Mouse (Mus musculus) gonadal fat pad, adult 2 months (tissue): ENCODE results near the gene Tekt5. TPM values are rescaled to one million over a fixed set of nuclear protein-coding genes. Genes with fewer than 3 reads are reported as not detected.

Experiments
- DNase-seq: peaks from one replicate; pipeline ENCODE4 v3.0.0-alpha.2; 2012; ENCODE audit warnings: low read depth
- polyA plus RNA-seq: library from polyadenylated mRNA; depleted of rRNA; stranded (reverse); fragments of >200 nt; gene quantifications from 2 replicates; pipeline ENCODE4 v1.2.3, GENCODE M21; 2012; rRNA removed

Gene Tekt5
- polyA plus RNA-seq, result 3.0 and 3.5 TPM in 2 replicates

DNA sequence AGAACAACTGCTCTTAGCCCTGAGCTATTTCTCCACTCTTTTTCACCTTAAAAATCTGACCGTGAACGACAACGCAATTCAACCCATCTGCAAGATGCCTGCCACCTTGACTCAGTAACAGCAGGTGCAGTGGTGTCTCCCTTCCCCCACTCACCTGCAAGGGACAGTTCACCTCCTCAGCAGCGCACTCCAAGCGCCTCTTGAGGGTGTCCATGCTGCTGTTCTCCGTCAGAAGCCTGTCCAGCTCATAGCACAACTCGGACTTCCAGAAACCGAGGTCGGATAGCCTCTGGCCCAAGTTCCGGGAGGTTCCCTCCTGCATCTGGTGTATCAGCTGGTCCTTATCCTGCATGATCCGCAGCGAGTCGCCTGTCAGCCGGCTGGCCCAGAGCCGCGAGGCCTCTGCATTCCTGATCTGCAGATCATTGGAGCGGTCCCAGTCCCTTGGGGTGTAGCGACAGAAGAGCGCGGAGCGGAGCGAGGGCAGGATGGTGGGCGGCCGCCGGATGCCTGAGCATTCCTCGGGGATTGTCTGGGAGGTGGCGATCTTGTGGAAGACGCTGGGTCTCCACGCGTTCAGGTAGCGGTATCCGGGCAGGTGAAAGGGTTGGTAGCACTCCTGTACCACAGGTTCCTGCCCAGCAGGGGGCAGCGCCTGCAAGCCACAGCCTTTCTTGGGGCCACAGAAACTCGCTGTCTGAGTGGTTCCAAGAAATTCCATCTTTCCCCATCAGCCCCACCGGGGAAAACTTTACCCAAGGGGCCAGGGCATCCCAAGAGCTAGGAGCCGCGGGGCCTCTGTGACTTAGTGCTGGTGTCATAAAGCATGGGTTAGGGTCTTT is at the start of gene Tekt5:
Gene Tekt5, minus strand, starts transcription at position 792 of the 842 bp plus-strand sequence.
- no peak for DNase-seq

DNA sequence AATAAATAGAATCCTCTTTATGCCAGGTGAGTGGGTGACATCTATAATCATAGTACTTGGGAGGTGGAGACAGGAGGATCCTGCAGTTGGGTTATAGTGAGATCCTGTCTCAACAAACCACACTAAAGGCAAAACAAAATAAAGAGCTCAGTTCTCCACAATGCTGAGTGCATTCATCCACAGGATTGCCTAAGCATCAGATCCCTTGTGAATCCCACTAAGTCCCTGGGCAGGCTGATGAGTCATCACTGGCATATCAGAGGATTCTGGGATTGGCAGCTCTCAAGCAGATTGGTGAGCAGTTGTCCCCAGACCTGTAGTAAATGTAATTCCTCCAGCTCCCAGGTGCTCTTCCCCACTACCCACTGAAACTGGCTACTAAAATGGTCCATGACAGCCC is 48.4 kb upstream of the Tekt5 start:
- no peak for DNase-seq

DNA sequence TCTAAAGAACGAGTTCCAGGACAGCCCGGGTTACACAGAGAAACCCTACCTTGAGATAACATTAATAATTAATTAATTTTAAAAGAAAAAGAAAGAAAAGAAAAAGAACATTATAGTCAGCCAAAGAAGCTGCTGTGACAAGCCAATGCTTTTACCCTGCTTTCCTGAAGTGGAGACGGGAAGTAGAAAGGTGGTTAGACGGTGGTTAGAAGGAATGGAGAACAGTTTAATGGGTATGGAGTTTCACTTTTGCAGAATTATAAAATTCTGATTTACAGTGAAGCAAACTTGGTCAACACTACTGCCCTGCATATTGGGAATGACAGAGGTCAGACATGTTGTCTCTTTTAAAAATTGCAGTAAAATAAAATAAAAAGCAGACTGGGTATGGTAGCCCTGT is 46.5 kb upstream of the Tekt5 start:
- DNase-seq, result no peak

DNA sequence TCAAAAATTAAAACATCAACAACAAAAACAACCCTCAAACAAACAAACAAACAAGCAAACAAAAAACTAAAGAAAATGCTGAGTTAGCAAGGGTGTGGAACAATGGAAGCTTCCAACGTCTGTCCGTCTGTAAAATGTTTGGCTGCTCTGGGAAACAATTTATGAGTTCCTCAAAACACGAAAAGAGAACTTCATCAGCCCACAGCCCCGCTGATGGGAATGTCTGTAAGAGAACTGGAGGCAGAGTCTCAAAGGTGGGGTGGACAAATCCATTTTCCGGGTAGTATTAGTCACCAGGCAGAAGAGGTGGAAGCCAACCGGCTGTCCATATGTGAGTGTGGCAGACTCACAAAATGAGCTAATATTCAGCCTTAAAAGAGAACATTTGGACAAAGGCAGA is 46.0 kb upstream of the Tekt5 start:
- no peak for DNase-seq

DNA sequence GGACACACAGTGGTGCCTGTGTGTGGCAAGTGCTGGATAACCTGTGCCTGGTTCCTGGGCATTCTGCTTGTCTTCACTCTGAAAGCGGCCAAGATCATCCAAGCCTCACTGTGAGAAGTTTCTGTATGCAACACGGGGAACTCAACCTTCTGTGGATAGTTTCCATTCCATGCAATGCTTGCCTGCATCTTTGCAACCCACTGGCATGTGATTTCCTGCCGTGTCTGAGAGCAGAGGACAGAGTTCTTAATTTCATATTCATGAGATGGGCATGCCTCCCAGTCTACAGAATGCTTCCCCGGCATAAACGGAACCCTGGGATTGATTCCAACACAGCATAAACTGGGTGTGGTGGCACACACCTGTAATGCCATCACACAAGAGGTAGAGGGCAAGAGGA is 42.8 kb upstream of the Tekt5 start:
- DNase-seq, result no peak

DNA sequence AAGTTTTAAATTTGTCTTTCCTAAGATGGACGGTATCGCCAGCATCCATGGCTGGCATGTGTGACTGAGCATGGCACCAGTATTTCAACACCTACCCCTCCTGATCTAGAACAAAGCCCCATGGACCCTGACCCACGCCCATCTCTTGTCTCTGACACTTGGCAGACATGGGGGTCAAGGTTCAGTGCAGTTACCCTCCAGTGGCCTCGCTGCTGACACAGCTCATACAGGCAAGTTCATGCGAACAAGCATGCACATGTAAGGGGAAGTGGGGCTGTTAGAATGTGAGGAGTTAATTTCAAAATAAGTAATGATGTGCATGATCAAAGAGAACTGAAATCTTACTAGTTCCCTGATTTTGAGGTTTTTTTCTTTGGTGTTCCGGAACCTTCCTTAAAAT is 40.9 kb upstream of the Tekt5 start:
- DNase-seq, result no peak

DNA sequence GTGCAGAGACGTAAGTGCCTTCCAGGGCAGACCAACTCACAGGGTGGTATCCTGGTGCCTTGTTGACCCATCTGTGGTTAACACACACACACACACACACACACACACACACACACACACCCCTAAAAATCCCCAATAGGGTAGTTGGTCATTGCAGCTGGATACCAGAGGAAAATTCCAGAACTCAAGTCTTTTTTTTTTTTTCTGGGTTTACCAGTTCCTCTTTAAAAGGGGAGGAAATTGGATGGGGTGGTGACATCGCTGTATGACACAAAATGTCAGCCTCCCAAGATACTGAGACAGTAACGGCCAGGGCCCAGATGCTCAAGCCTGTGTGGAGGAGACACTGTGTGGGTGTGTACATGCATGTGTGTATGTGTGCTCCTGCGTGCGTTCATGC is 38.1 kb upstream of the Tekt5 start:
- DNase-seq, result no peak

DNA sequence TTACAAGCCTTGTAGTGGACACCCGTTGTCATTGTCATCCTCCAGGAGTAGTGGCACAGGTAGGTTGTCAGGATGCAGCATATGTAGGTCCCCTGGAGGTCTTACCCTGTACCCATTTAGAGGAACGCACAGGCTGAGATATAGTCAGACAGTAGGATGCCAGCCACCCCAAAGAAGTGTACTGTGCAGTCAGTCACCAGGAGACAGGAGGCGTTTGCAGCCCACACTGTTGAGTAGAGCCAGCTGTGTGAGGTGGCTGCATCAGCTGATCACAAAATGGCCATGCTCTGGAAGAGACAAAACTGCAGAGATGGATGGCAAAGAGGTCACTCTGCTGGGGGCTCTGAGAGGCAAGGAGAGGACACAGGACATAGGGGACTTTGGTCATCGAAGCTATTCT is 37.1 kb upstream of the Tekt5 start:
- DNase-seq, result no peak

DNA sequence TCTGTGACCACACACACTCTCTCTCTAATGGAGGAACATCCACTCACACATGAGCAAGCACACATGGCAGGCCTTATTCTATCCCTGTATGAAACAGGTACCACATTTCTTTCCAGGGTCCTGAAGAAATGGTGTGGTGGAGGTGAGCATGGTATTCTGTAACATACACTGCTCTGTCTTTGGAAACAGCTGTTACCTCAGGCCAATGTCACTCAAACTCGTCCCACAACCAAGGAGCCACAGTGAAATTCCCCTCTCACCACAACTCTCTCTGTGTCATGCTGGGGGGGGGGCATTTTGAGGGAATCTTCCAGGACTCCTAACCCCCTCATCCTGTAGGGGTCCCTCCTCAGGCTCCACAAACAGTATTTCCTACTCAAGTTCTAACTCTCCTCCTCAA is 36.6 kb upstream of the Tekt5 start:
- no peak for DNase-seq

DNA sequence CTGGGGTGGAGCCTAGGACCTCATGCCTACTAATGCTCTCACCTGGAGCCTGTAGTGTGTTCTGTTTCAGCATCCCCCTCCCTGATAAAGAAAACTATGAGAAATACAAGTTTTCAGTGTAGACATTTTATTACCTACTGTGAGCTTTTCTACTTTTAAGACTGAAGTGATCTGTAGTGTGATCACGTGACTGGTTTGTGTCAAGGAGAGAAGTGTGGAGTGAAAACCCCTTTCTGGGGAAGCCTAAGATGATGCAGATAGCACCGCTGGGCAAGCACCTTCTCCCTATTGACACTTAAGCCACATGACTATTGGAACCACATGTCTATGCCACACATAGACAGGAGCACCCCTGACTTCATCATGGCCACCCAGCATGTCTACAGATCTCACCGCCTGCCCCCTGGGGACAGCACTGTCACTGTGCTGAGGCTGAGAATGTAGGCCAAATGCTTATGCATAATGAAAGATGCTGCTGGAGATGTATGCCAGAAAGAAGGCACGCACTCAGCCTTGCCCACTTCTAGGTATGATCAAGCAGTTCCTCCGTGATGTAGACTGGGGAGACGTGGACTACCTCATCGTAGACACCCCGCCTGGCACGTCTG is 25.3 kb upstream of the Tekt5 start:
- no peak for DNase-seq

DNA sequence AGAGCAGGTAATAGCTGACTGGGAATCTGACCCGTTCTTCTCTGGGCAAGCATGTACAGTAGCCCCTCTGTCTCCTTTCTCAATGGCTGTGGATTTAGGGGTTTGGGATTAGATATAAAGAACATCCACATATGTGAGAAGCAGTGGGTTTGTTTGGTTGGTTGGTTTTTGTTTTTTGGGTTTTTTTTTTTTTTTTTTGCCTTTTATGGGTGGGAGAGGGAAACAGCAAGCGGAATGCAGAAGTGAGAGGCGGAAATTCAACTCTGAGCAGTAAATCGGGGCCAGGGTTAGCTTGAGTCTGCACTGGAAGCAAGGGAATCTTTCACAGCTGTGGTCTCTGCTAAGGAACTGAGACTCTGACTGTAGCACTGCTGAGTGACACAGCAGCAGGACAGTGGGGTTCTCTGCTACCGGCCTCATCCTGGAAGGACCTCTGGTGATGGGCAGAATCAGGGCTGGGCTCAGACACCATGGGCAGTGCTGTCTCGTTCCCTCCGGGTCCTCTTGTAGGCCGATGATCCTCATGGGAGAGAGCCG is 22.5 kb upstream of the Tekt5 start:
- no peak for DNase-seq

DNA sequence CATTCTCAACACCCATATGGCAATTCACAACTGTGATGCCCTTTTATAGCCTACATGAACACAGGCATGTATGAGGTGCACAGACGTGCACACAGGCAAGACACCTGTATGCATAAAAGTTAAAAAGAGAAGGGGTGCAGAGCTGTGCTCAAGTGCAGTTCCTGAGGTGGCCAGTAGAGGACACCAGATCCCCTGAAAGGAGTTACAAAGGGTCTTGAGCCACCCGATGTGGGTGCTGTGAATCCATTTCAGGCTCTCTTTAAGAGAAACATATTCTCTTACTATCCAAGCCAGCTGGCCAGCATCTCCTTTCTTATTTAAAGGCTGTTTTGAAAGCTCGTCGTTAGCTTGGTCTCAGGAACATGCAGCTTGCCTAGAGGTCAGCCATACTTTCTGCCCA is 21.6 kb upstream of the Tekt5 start:
- no peak for DNase-seq

DNA sequence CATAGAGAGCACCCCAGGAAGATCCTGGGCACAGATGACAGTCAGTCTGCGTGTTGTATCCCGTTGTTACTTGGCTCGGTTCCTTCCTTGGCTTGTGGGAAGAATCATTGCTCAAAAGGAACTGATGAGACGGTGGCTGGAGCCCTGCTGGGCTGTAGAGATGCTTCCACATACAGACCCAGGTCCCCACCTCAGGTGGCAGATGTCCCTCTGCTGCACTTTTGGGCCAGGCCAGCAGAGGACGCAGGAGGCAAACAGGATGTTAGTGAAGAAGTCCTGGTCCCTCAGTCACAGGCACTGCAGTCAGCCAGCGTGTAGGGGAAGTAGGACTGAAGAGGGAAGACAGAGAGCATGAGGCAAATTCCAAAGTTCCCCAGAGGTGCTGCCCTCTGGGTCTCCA is 20.7 kb upstream of the Tekt5 start:
- DNase-seq, result no peak

DNA sequence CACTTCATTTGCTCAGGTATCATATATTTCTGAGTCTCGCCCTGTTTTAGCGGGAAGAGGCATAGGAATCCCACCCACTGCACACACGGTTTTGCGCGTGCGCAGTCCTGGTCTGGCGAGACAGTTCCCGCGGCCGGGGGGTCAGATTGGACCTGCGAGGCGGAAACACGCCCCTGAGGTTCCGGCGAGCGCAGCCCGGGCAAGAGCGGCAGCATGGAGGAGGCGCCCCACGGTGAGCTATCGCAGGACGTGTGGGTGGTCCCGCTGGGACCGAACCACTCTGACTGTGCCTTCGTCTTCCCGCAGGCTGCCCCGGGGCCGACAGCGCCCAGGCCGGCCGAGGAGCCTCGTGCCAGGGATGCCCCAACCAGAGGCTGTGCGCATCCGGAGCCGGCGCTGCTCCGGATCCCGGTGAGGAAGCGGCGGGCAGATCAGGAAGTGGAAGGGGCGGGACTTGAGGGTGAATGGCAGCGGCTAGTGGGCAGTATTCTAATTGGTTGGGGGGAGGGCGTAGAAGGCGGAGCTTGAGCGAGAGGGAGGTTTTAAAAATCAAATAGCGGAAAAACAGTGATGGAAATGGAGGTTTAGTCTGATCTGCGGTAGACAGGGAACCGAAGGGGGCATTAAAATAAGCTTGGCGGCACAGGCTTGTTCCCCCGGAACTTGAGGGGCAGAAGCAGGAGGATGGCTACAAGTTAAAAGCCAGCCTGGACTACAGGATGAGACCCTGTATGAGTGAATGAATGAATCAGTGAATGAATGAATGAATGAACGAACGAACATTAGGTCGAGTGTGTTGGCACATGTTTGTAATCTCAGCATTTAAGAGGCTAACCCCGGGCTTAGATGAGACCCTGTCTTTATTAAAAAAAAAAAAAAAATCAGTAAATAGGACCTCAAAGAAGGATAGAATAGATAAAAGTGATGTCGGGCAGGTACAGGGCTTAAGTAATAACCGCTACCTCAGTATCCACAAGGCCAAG is 16.8 kb upstream of the Tekt5 start, which contains the start of gene Nubp1:
Gene Nubp1, plus strand, starts transcription at position 185 of the 983 bp plus-strand sequence.
- peak; percentile 34 for DNase-seq

DNA sequence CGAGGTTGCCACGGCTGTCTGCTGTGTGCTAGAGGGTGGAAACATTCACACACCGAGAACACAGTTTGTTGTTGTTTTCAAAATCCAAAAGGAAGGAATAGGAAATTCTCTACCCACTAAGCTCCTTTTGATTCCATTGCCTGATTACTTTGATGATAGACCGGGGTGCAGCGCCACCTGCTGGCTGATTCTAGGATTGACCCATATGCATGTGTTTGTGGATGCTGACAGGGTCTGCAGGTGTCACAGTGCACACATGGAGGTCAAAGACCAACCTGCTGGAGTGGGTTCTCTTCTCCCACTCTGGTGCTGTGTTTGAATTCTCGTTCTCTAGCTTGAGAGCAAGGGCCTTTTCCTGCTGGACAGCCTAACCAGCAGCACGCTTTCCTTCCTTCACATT is 3.9 kb upstream of the Tekt5 start:
- DNase-seq, result no peak

DNA sequence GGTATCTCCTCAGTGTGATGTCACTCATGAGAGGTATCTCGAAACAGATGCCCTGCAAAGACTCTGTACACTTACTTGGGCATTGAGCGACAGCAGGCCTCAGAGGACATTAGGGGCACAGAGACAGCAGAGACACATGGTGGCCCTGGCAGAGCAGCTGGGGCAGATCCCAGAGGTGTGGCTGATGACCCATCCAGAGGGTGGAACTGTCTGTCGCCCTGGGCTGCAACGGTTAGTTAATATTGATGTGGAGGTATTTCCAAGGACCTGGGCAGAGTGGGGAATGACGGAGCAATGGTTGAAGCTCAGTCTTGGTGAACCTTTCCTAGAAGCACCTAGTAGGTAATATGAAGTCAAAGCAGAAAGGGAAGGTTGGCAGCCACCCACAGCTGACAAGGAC is 3.5 kb upstream of the Tekt5 start:
- no peak for DNase-seq

DNA sequence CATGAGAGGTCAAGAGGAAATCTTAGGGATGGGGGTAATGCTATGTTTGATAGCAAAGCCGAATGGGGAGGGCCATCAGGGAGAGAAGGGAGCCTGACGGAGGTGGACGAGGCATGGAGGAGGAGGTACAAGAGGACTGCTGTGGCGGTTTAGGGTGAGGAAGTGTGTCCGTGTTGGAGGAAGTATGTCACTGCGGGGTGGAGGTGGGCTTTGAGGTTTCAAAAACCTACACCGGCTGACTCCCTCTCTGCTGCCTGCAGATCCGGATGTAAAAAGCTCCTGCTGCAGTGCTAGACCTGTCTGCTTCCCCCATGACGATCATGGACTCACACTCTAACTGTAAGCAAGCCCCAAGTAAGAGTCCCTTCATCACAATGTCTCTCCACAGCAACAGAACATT is 2.7 kb downstream of the Tekt5 start:
- DNase-seq, result no peak

DNA sequence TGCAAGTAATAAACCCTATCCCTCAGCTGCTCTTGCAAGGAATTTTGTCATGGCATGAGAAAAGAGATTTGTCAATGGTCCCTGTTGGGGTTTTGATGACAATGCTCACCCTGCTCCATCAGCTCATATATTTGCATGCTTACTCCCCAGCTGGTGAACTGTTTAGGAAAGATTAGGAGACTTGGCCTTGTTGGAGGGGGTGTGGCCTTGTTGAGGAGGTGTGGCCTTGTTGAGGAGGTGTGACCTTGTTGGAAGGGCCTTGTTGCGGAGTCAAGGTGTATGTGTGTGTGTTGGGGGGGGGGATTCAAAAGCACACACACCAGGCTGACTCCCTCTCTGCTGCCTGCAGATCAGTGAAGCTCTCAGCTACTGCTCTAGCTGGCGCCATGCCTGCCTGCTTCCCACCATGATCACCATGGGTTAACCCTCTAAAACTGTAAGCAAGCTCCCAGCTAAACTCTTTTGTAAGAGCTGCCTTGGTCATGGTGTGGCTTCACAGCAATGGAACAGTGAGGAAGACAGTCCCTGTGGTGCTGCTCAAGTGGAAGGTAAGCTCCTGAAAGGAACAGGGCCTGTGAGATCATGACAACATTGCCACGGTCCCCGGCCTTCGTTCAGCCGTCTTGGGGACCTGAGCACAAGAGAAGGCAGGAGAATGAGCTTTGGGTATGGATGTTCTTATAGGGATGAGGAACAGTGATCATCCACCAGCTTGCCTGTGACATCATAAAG is 6.5 kb downstream of the Tekt5 start:
- no peak for DNase-seq

DNA sequence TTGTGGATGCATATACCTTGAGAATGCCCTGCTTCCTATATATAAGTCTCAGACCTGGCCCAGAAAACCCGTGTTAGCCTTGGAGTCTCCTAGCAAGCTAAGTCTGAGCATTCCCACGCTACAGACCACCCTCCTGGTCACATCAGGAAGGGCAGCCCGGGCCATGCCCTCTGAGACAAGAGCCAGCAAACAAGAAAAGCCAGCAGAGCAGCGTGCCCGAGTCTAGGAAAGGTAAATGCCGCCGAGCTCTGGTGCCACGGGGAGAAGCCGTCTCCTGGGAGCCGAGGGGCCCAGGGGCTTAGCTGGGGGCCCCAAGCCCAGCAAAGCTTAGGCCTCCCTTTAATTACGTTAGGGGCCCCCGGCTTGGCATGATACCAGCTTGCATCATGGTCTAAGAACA is 10.0 kb downstream of the Tekt5 start:
- no peak for DNase-seq

DNA sequence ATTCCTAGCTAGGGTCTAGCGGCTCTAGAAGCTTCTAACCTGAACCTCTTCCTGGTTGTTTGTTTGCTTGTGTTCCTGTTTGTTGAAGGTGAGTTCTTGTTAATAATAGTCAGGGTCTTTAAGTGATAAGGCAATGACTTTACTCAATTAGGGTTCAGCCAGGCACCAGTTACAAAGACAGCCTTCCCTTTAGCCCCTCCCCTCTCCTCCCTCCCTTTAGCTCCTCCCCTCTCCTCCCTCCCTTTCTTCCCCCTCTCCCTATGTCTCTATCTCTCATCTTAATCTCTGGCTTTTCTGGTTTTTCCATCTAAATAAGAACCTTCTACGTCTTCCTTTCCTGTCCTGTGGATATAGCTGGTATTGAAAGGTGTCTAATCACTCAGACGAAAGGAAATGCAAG is 10.7 kb downstream of the Tekt5 start:
- no peak for DNase-seq

DNA sequence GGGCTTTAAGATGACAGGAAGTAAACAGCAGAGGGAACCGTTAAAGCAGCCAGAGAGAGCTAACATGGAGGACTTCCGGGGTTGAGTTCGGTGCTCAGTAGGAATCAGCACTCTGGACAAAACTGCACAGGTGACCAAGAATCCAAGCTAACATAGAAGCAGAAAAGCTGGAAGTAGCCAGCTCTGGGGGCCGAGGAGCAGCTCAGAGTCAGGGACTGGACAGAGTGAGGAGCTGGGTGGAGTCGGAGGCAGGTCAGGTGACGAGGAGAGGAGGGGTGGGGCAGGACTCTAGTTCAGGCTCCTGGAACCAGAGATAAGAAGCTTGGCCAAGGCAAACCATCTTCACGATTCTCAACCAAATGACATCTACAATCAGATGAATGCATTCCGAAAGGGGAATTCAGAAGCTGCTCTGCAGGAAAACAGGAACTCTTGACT is 11.2 kb downstream of the Tekt5 start:
- no peak for DNase-seq
